ENCODE assay signal across 3 mouse cellular contexts in genomic region chr7:4004636-4005035, GRCm38 (mm10). TPM values are rescaled to one million over a fixed set of nuclear protein-coding genes. Genes with fewer than 3 reads are reported as not detected.
DNase-seq lines count a peak whose midpoint lies in the region.
"Not testable (repeated sequence)": the region's sequence is repeated elsewhere in the genome, so short reads cannot be mapped to it uniquely, and the experiment has no call there.

No protein-coding gene starts in this region.

- not testable (repeated sequence) for H3K4me1 ChIP-seq in ES-E14 (ENCODE audit: control insufficient read depth in 2 of 2, insufficient read depth in 2 of 2, low read length in 2 of 2, poor library complexity in 1 of 2)

- not testable (repeated sequence) for H3K36me3 ChIP-seq in ES-E14 (ENCODE audit: control insufficient read depth, insufficient read depth, low read length, poor library complexity, severe bottlenecking)

- in situ Hi-C loops in ES-E14 (cut with MboI; ENCODE audit: low sequenced_read_pairs in 2 of 2, unreplicated experiment in 2 of 2), result not testable (repeated sequence)

- not testable (repeated sequence) for H3K9ac ChIP-seq in ES-E14 (ENCODE audit: insufficient read depth, low read depth, low read length, poor library complexity, severe bottlenecking)

- peak overlapping the region; percentile 50; the same call in 1 of the 2 replicates for H3K27ac ChIP-seq in ES-E14 (ENCODE audit: insufficient read depth, low read depth, low read length, poor library complexity, severe bottlenecking)

- H3K9me3 ChIP-seq in ES-E14 (ENCODE audit: control insufficient read depth, insufficient read depth, low read depth, low read length), result not testable (repeated sequence)

- DNase-seq in ES-CJ7 (ENCODE audit: low read depth, low spot score), result peak; percentile 58
- not testable (repeated sequence) for DNase-seq in ES-E14 (ENCODE audit: low read depth, low spot score)
- peak; percentile 74 for DNase-seq in R1 (ENCODE audit: low read depth, low spot score)

- not testable (repeated sequence) for H3K4me3 ChIP-seq in ES-E14 (ENCODE audit: insufficient read depth in 1 of 2, low read depth in 1 of 2, low read length in 2 of 2, poor library complexity in 1 of 2, severe bottlenecking in 1 of 2)

RNA-seq across cellular contexts. Expression of gene Lair1, which starts 58.4 kb away (rescaled TPM):
- 0.18 and 0.26 TPM in 2 replicates for total RNA-seq in ES-E14 (2012; rRNA removed)
